Mouse (Mus musculus) lung, adult 2 months (tissue): Measurements from ENCODE around the gene Parg.

Experiments used
- CTCF ChIP-seq: fragments of 200-500 bp; IDR thresholded peaks from 2 replicates; pipeline ENCODE4 v1.5.1; 2011; ENCODE audit warnings: mild to moderate bottlenecking, low read length, control low read depth; ENCODE audit not compliant: insufficient read depth
- POLR2A ChIP-seq: fragments of 200-500 bp; IDR thresholded peaks from 2 replicates; pipeline ENCODE4 v1.6.1; 2011; ENCODE audit warnings: low read depth, mild to moderate bottlenecking, control low read depth, low read length, borderline replicate concordance; ENCODE audit errors: extremely low read depth

- TF ChIP-seq POLR2A = no peak
- no peak for TF ChIP-seq CTCF
Measured at GRCm38 (mm10) chr14:32168653-32169231, 33.0 kb upstream of the Parg start.
